Mouse (Mus musculus) limb, embryonic 14.5 days (tissue): ENCODE measurements at regions not wholly inside any gene's neighbourhood (a gene's known extent, or its start where the extent isn't known, plus 50 kb on each side); places are given as distances from the start of the nearest gene placed in this dataset.

Experiments used
- ATAC-seq: fragments of 200-750 bp; cut with Nextera tagmentation; 2 replicates; pipeline ENCODE4 v1.8.0; 2017; ENCODE audit warnings: low read depth, moderate number of reproducible peaks, moderate TSS enrichment; ENCODE audit not compliant: low FRiP score
- DNase-seq: peaks from one replicate; pipeline ENCODE4 v3.0.0-alpha.2; 2015; ENCODE audit warnings: low spot score
- H3K27ac ChIP-seq: fragments of 300-500 bp; sonication (generic); replicated peaks from 2 replicates; pipeline ENCODE4 v1.5.1; 2014; ENCODE audit warnings: low read depth, mild to moderate bottlenecking, low read length, moderate library complexity, mixed read lengths
- H3K27me3 ChIP-seq: fragments of 300-500 bp; sonication (generic); 2 replicates; pipeline ENCODE4 v1.6.1; 2014; ENCODE audit warnings: low read length, mixed read lengths; ENCODE audit not compliant: control insufficient read depth, insufficient read depth
- H3K36me3 ChIP-seq: fragments of 300-500 bp; sonication (generic); 2 replicates; pipeline ENCODE4 v1.6.1; 2014; ENCODE audit warnings: mild to moderate bottlenecking, low read length, moderate library complexity, mixed read lengths; ENCODE audit not compliant: control insufficient read depth, insufficient read depth
- H3K4me1 ChIP-seq: fragments of 300-500 bp; sonication (generic); 2 replicates; pipeline ENCODE4 v1.6.1; 2014; ENCODE audit warnings: antibody characterized with exemption, low read length, mixed read lengths; ENCODE audit not compliant: control insufficient read depth, insufficient read depth
- H3K4me2 ChIP-seq: fragments of 300-500 bp; sonication (generic); replicated peaks from 2 replicates; pipeline ENCODE4 v1.6.1; 2014; ENCODE audit warnings: low read depth, mild to moderate bottlenecking, low read length, moderate library complexity; ENCODE audit not compliant: severe bottlenecking
- H3K4me3 ChIP-seq: fragments of 300-500 bp; sonication (generic); replicated peaks from 2 replicates; pipeline ENCODE4 v1.5.1; 2014; ENCODE audit warnings: low read length
- H3K9ac ChIP-seq: fragments of 300-500 bp; sonication (generic); 2 replicates; pipeline ENCODE4 v1.6.1; 2014; ENCODE audit warnings: mild to moderate bottlenecking, low read depth, low read length, moderate library complexity; ENCODE audit not compliant: severe bottlenecking
- H3K9me3 ChIP-seq: fragments of 300-500 bp; sonication (generic); 2 replicates; pipeline ENCODE4 v1.6.1; 2016; ENCODE audit warnings: low read length; ENCODE audit not compliant: control insufficient read depth
- POLR2A ChIP-seq: fragments of 200-500 bp; IDR thresholded peaks from 2 replicates; pipeline ENCODE4 v1.8.0; 2012; ENCODE audit warnings: inconsistent platforms, mild to moderate bottlenecking, moderate library complexity, borderline replicate concordance; ENCODE audit not compliant: insufficient read depth, insufficient read length; ENCODE audit errors: extremely low read depth
- WGBS: fragments of 180-500 bp; shearing (Covaris S2); extraction: QIAGEN DNeasy Blood & Tissue Kit; methylation state at CpG from one replicate; pipeline ENCODE4 v1.1.7; 2014; 5-methylcytosine and 5-hydroxymethylcytosine counted together

- H3K27ac ChIP-seq = no peak overlapping the region
- TF ChIP-seq POLR2A = no peak
- 61% methylated on average over 4 of the region's 4 CpGs for WGBS
- H3K36me3 ChIP-seq = no peaks in the 10 kb centered on the region
- no peak overlapping the region for H3K9ac ChIP-seq
- H3K9me3 ChIP-seq = no peaks in the 10 kb centered on the region
- no peak for ATAC-seq
- H3K27me3 ChIP-seq = no peaks in the 10 kb centered on the region
- no peak overlapping the region for H3K4me3 ChIP-seq
- no peaks in the 10 kb centered on the region for H3K4me1 ChIP-seq
- no peak overlapping the region for H3K4me2 ChIP-seq
- DNase-seq = no peak
Observed at GRCm38 (mm10) chr1:193599895-193600294, 229.8 kb upstream of the Camk1g start.

GRCm38 (mm10) chr1:193599163-193599562 lies 229.1 kb upstream of the Camk1g start:
- no peak for ATAC-seq
- no peak overlapping the region for H3K9ac ChIP-seq
- H3K27ac ChIP-seq = no peak overlapping the region
- H3K4me2 ChIP-seq = no peak overlapping the region
- DNase-seq = no peak
- H3K4me1 ChIP-seq = no peaks in the 10 kb centered on the region
- no peak for TF ChIP-seq POLR2A
- H3K36me3 ChIP-seq = no peaks in the 10 kb centered on the region
- H3K9me3 ChIP-seq = no peaks in the 10 kb centered on the region
- 47% methylated on average over 1 of the region's 1 CpGs for WGBS
- H3K4me3 ChIP-seq = no peak overlapping the region
- no peaks in the 10 kb centered on the region for H3K27me3 ChIP-seq

- no peak overlapping the region for H3K27ac ChIP-seq
- ATAC-seq = no peak
Observed at GRCm38 (mm10) chr1:193590301-193590829, 220.3 kb upstream of the Camk1g start.

GRCm38 (mm10) chr1:193588477-193589464 lies 218.7 kb upstream of the Camk1g start:
- no peak for TF ChIP-seq POLR2A
- DNase-seq (peak; percentile 69), ATAC-seq (peak; percentile 34; the same call in 1 of the 2 replicates)
- Histone ChIP-seq H3K27me3 (no peaks in the 10 kb centered on the region), H3K36me3 (no peaks in the 10 kb centered on the region), H3K9ac (no peak overlapping the region), H3K4me3 (no peak overlapping the region), H3K9me3 (no peaks in the 10 kb centered on the region), H3K4me2 (no peak overlapping the region; the same call in 1 of the 2 replicates), H3K27ac (no peak overlapping the region), H3K4me1 (peaks cover 8% of the 10 kb centered on the region; the same call in 1 of the 2 replicates)
- 24% methylated on average over 12 of the region's 12 CpGs for WGBS

More at GRCm38 (mm10) chr1:193590301-193590829, 220.3 kb upstream of the Camk1g start:
- Histone ChIP-seq H3K4me2 (no peak overlapping the region), H3K9me3 (no peaks in the 10 kb centered on the region), H3K36me3 (no peaks in the 10 kb centered on the region), H3K4me1 (peaks cover 8% of the 10 kb centered on the region; the same call in 1 of the 2 replicates), H3K27me3 (no peaks in the 10 kb centered on the region), H3K9ac (no peak overlapping the region), H3K4me3 (no peak overlapping the region)
- no peak for TF ChIP-seq POLR2A
- 22% methylated on average over 5 of the region's 5 CpGs for WGBS
- no peak for DNase-seq

GRCm38 (mm10) chr1:193587317-193587716 lies 217.2 kb upstream of the Camk1g start:
- WGBS = 75% methylated on average over 2 of the region's 2 CpGs
- Histone ChIP-seq H3K36me3 (no peaks in the 10 kb centered on the region), H3K4me2 (no peak overlapping the region), H3K4me1 (peaks cover 8% of the 10 kb centered on the region; the same call in 1 of the 2 replicates), H3K9me3 (no peaks in the 10 kb centered on the region), H3K4me3 (no peak overlapping the region), H3K9ac (no peak overlapping the region), H3K27me3 (no peaks in the 10 kb centered on the region), H3K27ac (no peak overlapping the region)
- no peak for TF ChIP-seq POLR2A
- DNase-seq = no peak
- no peak for ATAC-seq
